Mouse (Mus musculus): ENCODE measurements around the gene Mt2. TPM values are rescaled to one million over a fixed set of nuclear protein-coding genes. Genes with fewer than 3 reads are reported as not detected.
"Not testable (repeated sequence)": the region's sequence is repeated elsewhere in the genome, so short reads cannot be mapped to it uniquely, and the experiment has no call there.

Mt2 gene
- 199 and 340 TPM in 2 replicates for polyA plus RNA-seq (2011; ENCODE audit: insufficient read length, low read depth, missing spikeins)

GRCm38 (mm10) chr8:94172075-94172808 is at the start of gene Mt2:
Gene Mt2 (plus strand): TSS chr8:94172664.
- no peak within 1 kb of the TSS for H3K27ac ChIP-seq (ENCODE audit: insufficient read depth, low read length)

GRCm38 (mm10) chr8:94122711-94123468 is 49.6 kb upstream of the Mt2 start:
- TF ChIP-seq CTCF (IDR thresholded peaks at IDR 0.05; ENCODE audit: borderline replicate concordance, insufficient read depth, low read length) (no peak), POLR2A (IDR thresholded peaks at IDR 0.05; ENCODE audit: low read depth, low read length) (no peak)
- H3K4me1 ChIP-seq (ENCODE audit: control insufficient read depth, insufficient read depth, low read length) = no peaks in the 10 kb centered on the region
- no peak overlapping the region for H3K27ac ChIP-seq (ENCODE audit: insufficient read depth, low read length)
- H3K4me3 ChIP-seq (ENCODE audit: insufficient read depth, low read length) = no peak overlapping the region

More at GRCm38 (mm10) chr8:94172075-94172808, at the start of gene Mt2:
- peak within 1 kb of the TSS; percentile 59 for H3K4me3 ChIP-seq (ENCODE audit: insufficient read depth, low read length)
- H3K4me1 ChIP-seq (ENCODE audit: control insufficient read depth, insufficient read depth, low read length) = 0 out of 2 replicates have a peak, but pooled peaks cover 9% of the 10 kb centered on the region
- TF ChIP-seq CTCF (IDR thresholded peaks at IDR 0.05; ENCODE audit: borderline replicate concordance, insufficient read depth, low read length) (no peak), POLR2A (IDR thresholded peaks at IDR 0.05; ENCODE audit: low read depth, low read length) (no peak)

GRCm38 (mm10) chr8:94127711-94128110 is 44.8 kb upstream of the Mt2 start:
- Histone ChIP-seq H3K4me1 (ENCODE audit: control insufficient read depth, insufficient read depth, low read length) (no peaks in the 10 kb centered on the region), H3K4me3 (ENCODE audit: insufficient read depth, low read length) (no peak overlapping the region), H3K27ac (ENCODE audit: insufficient read depth, low read length) (no peak overlapping the region)
- TF ChIP-seq CTCF (IDR thresholded peaks at IDR 0.05; ENCODE audit: borderline replicate concordance, insufficient read depth, low read length) (no peak), POLR2A (IDR thresholded peaks at IDR 0.05; ENCODE audit: low read depth, low read length) (no peak)

GRCm38 (mm10) chr8:94129133-94129789 is 43.2 kb upstream of the Mt2 start:
- Histone ChIP-seq H3K4me1 (ENCODE audit: control insufficient read depth, insufficient read depth, low read length) (peaks cover 3% of the 10 kb centered on the region), H3K27ac (ENCODE audit: insufficient read depth, low read length) (no peak overlapping the region), H3K4me3 (ENCODE audit: insufficient read depth, low read length) (no peak overlapping the region)
- TF ChIP-seq POLR2A (IDR thresholded peaks at IDR 0.05; ENCODE audit: low read depth, low read length) (no peak), CTCF (IDR thresholded peaks at IDR 0.05; ENCODE audit: borderline replicate concordance, insufficient read depth, low read length) (no peak)

GRCm38 (mm10) chr8:94130126-94130525 is 42.3 kb upstream of the Mt2 start:
- Histone ChIP-seq H3K4me1 (ENCODE audit: control insufficient read depth, insufficient read depth, low read length) (peaks cover 7% of the 10 kb centered on the region), H3K4me3 (ENCODE audit: insufficient read depth, low read length) (no peak overlapping the region), H3K27ac (ENCODE audit: insufficient read depth, low read length) (no peak overlapping the region)
- no peak for TF ChIP-seq CTCF (IDR thresholded peaks at IDR 0.05; ENCODE audit: borderline replicate concordance, insufficient read depth, low read length)
- no peak for TF ChIP-seq POLR2A (IDR thresholded peaks at IDR 0.05; ENCODE audit: low read depth, low read length)

- H3K27ac ChIP-seq (ENCODE audit: insufficient read depth, low read length) = no peak overlapping the region
- TF ChIP-seq CTCF (IDR thresholded peaks at IDR 0.05; ENCODE audit: borderline replicate concordance, insufficient read depth, low read length) (no peak), POLR2A (IDR thresholded peaks at IDR 0.05; ENCODE audit: low read depth, low read length) (no peak)
Observed at GRCm38 (mm10) chr8:94132096-94132495, 40.4 kb upstream of the Mt2 start.

GRCm38 (mm10) chr8:94134601-94135000 is 37.9 kb upstream of the Mt2 start:
- H3K4me3 ChIP-seq (ENCODE audit: insufficient read depth, low read length) = not testable (repeated sequence)
- Histone ChIP-seq H3K27ac (ENCODE audit: insufficient read depth, low read length) (peak overlapping the region; percentile 52; the same call in 1 of the 2 replicates), H3K4me1 (ENCODE audit: control insufficient read depth, insufficient read depth, low read length) (peaks cover 13% of the 10 kb centered on the region)

More at GRCm38 (mm10) chr8:94132096-94132495, 40.4 kb upstream of the Mt2 start:
- H3K4me1 ChIP-seq (ENCODE audit: control insufficient read depth, insufficient read depth, low read length) = peaks cover 13% of the 10 kb centered on the region
- H3K4me3 ChIP-seq (ENCODE audit: insufficient read depth, low read length) = no peak overlapping the region

- Histone ChIP-seq H3K4me1 (ENCODE audit: control insufficient read depth, insufficient read depth, low read length) (peaks cover 13% of the 10 kb centered on the region), H3K4me3 (ENCODE audit: insufficient read depth, low read length) (no peak overlapping the region), H3K27ac (ENCODE audit: insufficient read depth, low read length) (no peak overlapping the region)
- TF ChIP-seq POLR2A (IDR thresholded peaks at IDR 0.05; ENCODE audit: low read depth, low read length) (no peak), CTCF (IDR thresholded peaks at IDR 0.05; ENCODE audit: borderline replicate concordance, insufficient read depth, low read length) (no peak)
Observed at GRCm38 (mm10) chr8:94135556-94135955, 36.9 kb upstream of the Mt2 start.

- Histone ChIP-seq H3K4me1 (ENCODE audit: control insufficient read depth, insufficient read depth, low read length) (peaks cover 13% of the 10 kb centered on the region), H3K27ac (ENCODE audit: insufficient read depth, low read length) (no peak overlapping the region), H3K4me3 (ENCODE audit: insufficient read depth, low read length) (no peak overlapping the region)
- TF ChIP-seq CTCF (IDR thresholded peaks at IDR 0.05; ENCODE audit: borderline replicate concordance, insufficient read depth, low read length) (no peak), POLR2A (IDR thresholded peaks at IDR 0.05; ENCODE audit: low read depth, low read length) (no peak)
Observed at GRCm38 (mm10) chr8:94136192-94136591, 36.3 kb upstream of the Mt2 start.

Data from embryonic fibroblast, embryonic 13.5 days (primary cell).